8 mouse cellular contexts compared by ENCODE assay signal in genomic region chr6:108214294-108214925, GRCm38 (mm10). TPM values are rescaled to one million over a fixed set of nuclear protein-coding genes. Genes with fewer than 3 reads are reported as not detected.
A peak's percentile ranks its signal among the peaks of the same experiment; 100 is the strongest.
DNase-seq lines count a peak whose midpoint lies in the region; ATAC-seq and TF ChIP-seq lines count a peak whose summit lies in the region.

No protein-coding gene starts in this region.

- peak overlapping the region; percentile 79 for H3K27ac ChIP-seq in kidney, postnatal 0 days
- peak overlapping the region; percentile 35; the same call in 1 of the 2 replicates for H3K27ac ChIP-seq in brown adipose tissue, adult 24 weeks (replicated peaks; ENCODE audit: low read depth, low read length)

- H3K4me1 ChIP-seq in kidney, postnatal 0 days (replicated peaks; ENCODE audit: insufficient read depth, low read length) = peaks cover 17% of the 10 kb centered on the region; the same call in 1 of the 2 replicates
- H3K4me1 ChIP-seq in brown adipose tissue, adult 24 weeks (ENCODE audit: control insufficient read depth, insufficient read depth, insufficient read length, low read length) = peaks cover 26% of the 10 kb centered on the region

- TF ChIP-seq CTCF in kidney, postnatal 0 days (IDR thresholded peaks at IDR 0.05; ENCODE audit: low read depth) = no peak

- H3K9ac ChIP-seq in kidney, postnatal 0 days (ENCODE audit: low read depth, low read length) = peak overlapping the region; percentile 76

- no peak for ATAC-seq in kidney, postnatal 0 days (replicated peaks; ENCODE audit: low FRiP score, low read depth)

- DNase-seq in kidney, postnatal 0 days (ENCODE audit: low spot score) = no peak
- DNase-seq in kidney, postnatal 14 days = no peak
- peak; percentile 56 for DNase-seq in induced T-regulatory cell, adult 2 months (ENCODE audit: low read depth)
- peak; percentile 49 for DNase-seq in naive thymus-derived CD4-positive, alpha-beta T cell, adult 2 months (ENCODE audit: low read depth)
- DNase-seq in left cerebral cortex, postnatal 10 days (ENCODE audit: extremely low spot score in 1 of 2, low spot score in 2 of 2) = no peak
- no peak for DNase-seq in kidney, adult 18-20 months
- DNase-seq in frontal cortex, postnatal 25 days (ENCODE audit: low spot score in 2 of 2) = no peak

- WGBS in kidney, postnatal 0 days = 14% methylated on average over 10 of the region's 10 CpGs

- no peaks in the 10 kb centered on the region for H3K36me3 ChIP-seq in kidney, postnatal 0 days (ENCODE audit: insufficient read depth, low read length)

- intact Hi-C loops in left cerebral cortex, postnatal 10 days (cut with DNase I) = loop anchor here (10.0 kb wide), 2 partner anchors 120 to 130 kb away; no protein-coding TSS in a partner anchor

- H3K4me3 ChIP-seq in kidney, postnatal 0 days (replicated peaks; ENCODE audit: low read depth, low read length) = peak overlapping the region; percentile 84
- peak overlapping the region; percentile 92 for H3K4me3 ChIP-seq in brown adipose tissue, adult 24 weeks (ENCODE audit: insufficient read depth, low read depth, low read length)

- H3K27me3 ChIP-seq in kidney, postnatal 0 days (ENCODE audit: insufficient read depth, low read length) = no peaks in the 10 kb centered on the region

- H3K4me2 ChIP-seq in kidney, postnatal 0 days (ENCODE audit: low read length) = peak overlapping the region; percentile 87

- no peaks in the 10 kb centered on the region for H3K9me3 ChIP-seq in kidney, postnatal 0 days (replicated peaks; ENCODE audit: low read length)

RNA-seq across cellular contexts. Expression of gene Itpr1, which starts 1.5 kb away (rescaled TPM):
- polyA plus RNA-seq in kidney, postnatal 0 days (2015; fragmentation: Nextera tagmentation; extraction: Ambion mirVana) = 21.2 TPM in 2 replicates
- polyA plus RNA-seq in brown adipose tissue, adult 24 weeks (2012; ENCODE audit: insufficient read depth, insufficient read length, missing spikeins) = 33.1 and 42.5 TPM in 2 replicates
- 10 to 100 TPM; 88.2 to 89.7 TPM for total RNA-seq in left cerebral cortex, postnatal 10 days (2021)

RNA-seq across cellular contexts. Expression of gene Sumf1, which starts 29.0 kb away (rescaled TPM):
- 34.0 and 34.2 TPM in 2 replicates for polyA plus RNA-seq in kidney, postnatal 0 days (2015; fragmentation: Nextera tagmentation; extraction: Ambion mirVana)
- polyA plus RNA-seq in brown adipose tissue, adult 24 weeks (2012; ENCODE audit: insufficient read depth, insufficient read length, missing spikeins) = 16.5 and 17.9 TPM in 2 replicates
- total RNA-seq in left cerebral cortex, postnatal 10 days (2021) = 10 to 100 TPM; 13.7 to 14.6 TPM

Comparison
In these comparisons a context has a peak if more than half of its experiments do, and no peak if none do; other contexts are left out.
1. DNase-seq: peak in induced T-regulatory cell, adult 2 months (single experiment) and naive thymus-derived CD4-positive, alpha-beta T cell, adult 2 months (single experiment); none in kidney, postnatal 0 days (single experiment), kidney, postnatal 14 days (single experiment), left cerebral cortex, postnatal 10 days (0 of 2), kidney, adult 18-20 months (single experiment) and frontal cortex, postnatal 25 days (0 of 2).